Mouse (Mus musculus): ENCODE measurements around the gene Ncs1. TPM values are rescaled to one million over a fixed set of nuclear protein-coding genes. Genes with fewer than 3 reads are reported as not detected.

Gene Ncs1
- 10 to 100 TPM; 11.3 to 11.6 TPM for total RNA-seq (2021)

GRCm38 (mm10) chr2:31245491-31246141 is at the start of gene Ncs1:
Gene Ncs1 (plus strand): TSS chr2:31245823.
- DNase-seq (ENCODE audit: low spot score), result peak; percentile 55
- intact Hi-C loops (cut with DNase I), result loop anchor here (1.0 kb wide), 1 partner anchor 19 kb away; no protein-coding TSS in a partner anchor

GRCm38 (mm10) chr2:31198621-31199020 is 47.0 kb upstream of the Ncs1 start:
- DNase-seq (ENCODE audit: low spot score), result no peak
- intact Hi-C loops (cut with DNase I), result no loop called here

GRCm38 (mm10) chr2:31200051-31200450 is 45.6 kb upstream of the Ncs1 start:
- DNase-seq (ENCODE audit: low spot score), result no peak
- intact Hi-C loops (cut with DNase I), result no loop called here

- intact Hi-C loops (cut with DNase I), result no loop called here
- no peak for DNase-seq (ENCODE audit: low spot score)
These were observed 43.8 kb upstream of the Ncs1 start for GRCm38 (mm10) chr2:31201851-31202250.

GRCm38 (mm10) chr2:31202357-31202756 is 43.3 kb upstream of the Ncs1 start:
- intact Hi-C loops (cut with DNase I), result no loop called here

GRCm38 (mm10) chr2:31202956-31203355 is 42.7 kb upstream of the Ncs1 start:
- intact Hi-C loops (cut with DNase I), result no loop called here
- DNase-seq (ENCODE audit: low spot score), result no peak

More at GRCm38 (mm10) chr2:31202357-31202756, 43.3 kb upstream of the Ncs1 start:
- DNase-seq (ENCODE audit: low spot score), result no peak

GRCm38 (mm10) chr2:31204677-31205076 is 40.9 kb upstream of the Ncs1 start:
- no peak for DNase-seq (ENCODE audit: low spot score)
- intact Hi-C loops (cut with DNase I), result no loop called here

GRCm38 (mm10) chr2:31206211-31206610 is 39.4 kb upstream of the Ncs1 start:
- intact Hi-C loops (cut with DNase I), result no loop called here
- no peak for DNase-seq (ENCODE audit: low spot score)

GRCm38 (mm10) chr2:31206882-31207281 is 38.7 kb upstream of the Ncs1 start:
- no peak for DNase-seq (ENCODE audit: low spot score)
- intact Hi-C loops (cut with DNase I), result no loop called here

GRCm38 (mm10) chr2:31208544-31209142 is 37.0 kb upstream of the Ncs1 start:
- no peak for DNase-seq (ENCODE audit: low spot score)
- intact Hi-C loops (cut with DNase I), result no loop called here

GRCm38 (mm10) chr2:31209525-31209924 is 36.1 kb upstream of the Ncs1 start:
- intact Hi-C loops (cut with DNase I), result no loop called here
- no peak for DNase-seq (ENCODE audit: low spot score)

- intact Hi-C loops (cut with DNase I), result no loop called here
- no peak for DNase-seq (ENCODE audit: low spot score)
These were observed 35.3 kb upstream of the Ncs1 start for GRCm38 (mm10) chr2:31210144-31210847.

GRCm38 (mm10) chr2:31211204-31211603 is 34.4 kb upstream of the Ncs1 start:
- DNase-seq (ENCODE audit: low spot score), result no peak
- intact Hi-C loops (cut with DNase I), result no loop called here

- no peak for DNase-seq (ENCODE audit: low spot score)
- intact Hi-C loops (cut with DNase I), result no loop called here
These were observed 31.3 kb upstream of the Ncs1 start for GRCm38 (mm10) chr2:31214211-31214796.

- DNase-seq (ENCODE audit: low spot score), result no peak
- intact Hi-C loops (cut with DNase I), result no loop called here
These were observed 27.0 kb upstream of the Ncs1 start for GRCm38 (mm10) chr2:31218611-31219010.

- no peak for DNase-seq (ENCODE audit: low spot score)
- intact Hi-C loops (cut with DNase I), result no loop called here
These were observed 26.2 kb upstream of the Ncs1 start for GRCm38 (mm10) chr2:31219470-31219869.

GRCm38 (mm10) chr2:31220844-31221243 is 24.8 kb upstream of the Ncs1 start:
- intact Hi-C loops (cut with DNase I), result no loop called here
- DNase-seq (ENCODE audit: low spot score), result no peak

GRCm38 (mm10) chr2:31221582-31221981 is 24.0 kb upstream of the Ncs1 start:
- intact Hi-C loops (cut with DNase I), result no loop called here
- DNase-seq (ENCODE audit: low spot score), result no peak

GRCm38 (mm10) chr2:31228768-31229311 is 16.8 kb upstream of the Ncs1 start:
- DNase-seq (ENCODE audit: low spot score), result no peak
- intact Hi-C loops (cut with DNase I), result no loop called here

GRCm38 (mm10) chr2:31239203-31239696 is 6.4 kb upstream of the Ncs1 start:
- intact Hi-C loops (cut with DNase I), result no loop called here
- no peak for DNase-seq (ENCODE audit: low spot score)
